Mouse (Mus musculus) mammary gland, adult 2 months (tissue): ENCODE results near the gene Gm45623. TPM values are rescaled to one million over a fixed set of nuclear protein-coding genes. Genes with fewer than 3 reads are reported as not detected.

Source experiments
- polyA plus RNA-seq: library from polyadenylated mRNA; depleted of rRNA; stranded (reverse); fragments of >200 nt; gene quantifications from 2 replicates; pipeline ENCODE4 v1.2.3, GENCODE M21; 2012; ENCODE audit warnings: low replicate concordance; rRNA removed

Gene Gm45623
- 0.12 TPM in 1 of 2 replicates, not detected in the other for polyA plus RNA-seq

DNA sequence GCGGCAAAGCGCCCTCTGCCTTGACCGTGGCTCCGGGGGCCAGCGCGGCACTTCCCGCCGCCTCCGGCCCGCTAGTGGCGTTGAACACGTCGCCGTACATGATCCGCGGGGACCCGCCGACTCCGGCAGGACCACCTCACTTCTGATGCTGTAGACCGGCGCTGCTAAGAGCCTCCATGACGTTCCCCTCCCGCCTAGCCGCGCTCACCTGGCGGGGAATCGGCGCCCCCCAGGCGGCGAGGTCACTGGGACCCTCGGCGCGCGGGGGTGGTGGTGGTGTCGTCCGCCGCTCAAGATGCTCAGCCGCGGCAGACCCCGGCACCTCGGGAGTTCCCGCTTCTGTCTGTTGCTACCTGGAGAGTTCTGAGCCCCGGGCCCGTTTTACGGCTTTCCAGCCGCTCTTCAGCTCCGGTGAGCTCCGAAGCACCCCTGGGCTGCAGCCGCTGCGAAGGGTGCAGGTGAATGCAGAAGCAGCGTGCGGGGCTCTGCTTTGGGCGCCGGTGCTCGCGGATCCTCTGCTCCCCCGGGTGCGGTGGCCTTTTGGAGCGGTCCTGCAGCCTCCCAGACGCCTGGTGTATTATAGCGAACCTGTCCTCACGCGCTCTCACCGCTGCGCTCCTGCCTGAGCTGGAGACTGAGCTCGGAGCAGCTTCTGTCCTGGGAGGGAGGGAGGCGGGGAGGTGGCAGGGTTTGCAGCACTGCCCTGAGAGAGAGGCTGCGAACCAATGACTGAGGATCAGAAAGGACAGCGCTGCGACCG, at the start of gene Gm45623:
TSS of gene Gm45623 (minus strand) at position 636 of the 760 bp plus-strand sequence.

DNA sequence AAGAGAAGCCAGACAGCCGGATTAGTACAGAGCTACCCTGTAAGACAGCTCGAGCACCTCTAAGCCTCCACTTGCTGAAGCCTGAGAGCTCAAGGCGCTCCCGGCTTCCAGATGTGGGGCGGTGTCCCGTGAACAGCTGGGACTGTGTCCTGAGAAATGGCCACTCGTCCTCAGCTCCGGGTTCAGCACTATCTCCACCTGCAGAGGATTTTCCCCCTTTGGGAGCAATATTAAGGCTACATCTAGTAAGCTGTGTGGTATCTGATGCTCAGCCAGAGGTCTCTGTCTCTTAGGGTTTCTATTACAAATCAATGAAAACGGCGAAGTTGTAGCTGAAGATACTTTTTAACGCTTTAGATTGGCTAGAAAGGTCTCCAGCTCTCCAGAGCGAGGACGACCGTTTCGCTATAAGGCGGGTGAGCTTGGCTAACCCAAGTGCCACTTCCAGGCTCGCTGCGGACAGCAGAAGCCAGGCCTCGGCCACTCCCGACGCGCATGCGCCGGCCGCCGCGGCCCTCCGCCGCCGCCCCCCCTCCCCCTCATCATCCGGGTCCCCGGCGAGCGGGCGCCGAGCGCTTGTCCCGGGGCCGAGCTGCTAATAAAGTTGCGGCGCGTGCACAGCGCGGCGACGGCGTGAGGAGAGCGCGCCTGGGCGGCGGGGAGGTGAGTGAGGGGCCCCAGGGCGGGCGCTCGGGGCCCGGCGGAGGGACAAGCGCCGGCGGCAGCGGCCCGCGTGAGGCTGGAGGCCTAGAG, 51.0 kb downstream of the Gm45623 start, which contains the start of gene Smad5:
TSS of gene Smad5 (plus strand) at position 542 of the 753 bp plus-strand sequence.

Other genes starting within 250 kb of the Gm45623 start
- 0.93 and 1.3 TPM in 2 replicates for gene Fbxl21, start 231.4 kb downstream of the Gm45623 start, polyA plus RNA-seq
- gene Lect2, start 205.3 kb downstream of the Gm45623 start, polyA plus RNA-seq, result 0.39 TPM in 1 of 2 replicates, not detected in the other
- 101 and 139 TPM in 2 replicates for gene Tgfbi, start 144.3 kb downstream of the Gm45623 start, polyA plus RNA-seq
- 13.8 and 35.5 TPM in 2 replicates for gene Smad5, start 50.8 kb downstream of the Gm45623 start, polyA plus RNA-seq
- not detected in 2 replicates for gene Trpc7, start 142.2 kb upstream of the Gm45623 start, polyA plus RNA-seq